Mouse (Mus musculus): Measurements from ENCODE around the gene Tnip2.

Tnip2 gene

GRCm38 (mm10) chr5:34513466-34514217 is at the start of gene Tnip2:
Tnip2 (minus strand) TSS chr5:34513991.
- DNase-seq, result peak; percentile 98

GRCm38 (mm10) chr5:34551821-34552220 is 38.0 kb upstream of the Tnip2 start:
- DNase-seq, result no peak

- no peak for DNase-seq
Observed at GRCm38 (mm10) chr5:34550251-34550650, 36.5 kb upstream of the Tnip2 start.

GRCm38 (mm10) chr5:34549483-34550221 is 35.9 kb upstream of the Tnip2 start:
- peak; percentile 31 for DNase-seq

- no peak for DNase-seq
Observed at GRCm38 (mm10) chr5:34549135-34549482, 35.3 kb upstream of the Tnip2 start.

GRCm38 (mm10) chr5:34547410-34547809 is 33.6 kb upstream of the Tnip2 start:
- peak; percentile 68 for DNase-seq

- no peak for DNase-seq
Observed at GRCm38 (mm10) chr5:34543114-34543513, 29.3 kb upstream of the Tnip2 start.

- DNase-seq, result no peak
Observed at GRCm38 (mm10) chr5:34542166-34542565, 28.4 kb upstream of the Tnip2 start.

- DNase-seq, result no peak
Observed at GRCm38 (mm10) chr5:34539121-34539520, 25.3 kb upstream of the Tnip2 start.

- no peak for DNase-seq
Observed at GRCm38 (mm10) chr5:34538527-34538926, 24.7 kb upstream of the Tnip2 start.

- DNase-seq, result no peak
Observed at GRCm38 (mm10) chr5:34538079-34538478, 24.3 kb upstream of the Tnip2 start.

GRCm38 (mm10) chr5:34535831-34536230 is 22.0 kb upstream of the Tnip2 start:
- DNase-seq, result no peak

- no peak for DNase-seq
Observed at GRCm38 (mm10) chr5:34534776-34535581, 21.2 kb upstream of the Tnip2 start.

- no peak for DNase-seq
Observed at GRCm38 (mm10) chr5:34533820-34534219, 20.0 kb upstream of the Tnip2 start.

GRCm38 (mm10) chr5:34533066-34533465 is 19.3 kb upstream of the Tnip2 start:
- DNase-seq, result no peak

GRCm38 (mm10) chr5:34530687-34531086 is 16.9 kb upstream of the Tnip2 start:
- DNase-seq, result peak; percentile 76

- no peak for DNase-seq
Observed at GRCm38 (mm10) chr5:34530116-34530515, 16.3 kb upstream of the Tnip2 start.

GRCm38 (mm10) chr5:34528724-34529123 is 14.9 kb upstream of the Tnip2 start:
- DNase-seq, result no peak

- no peak for DNase-seq
Observed at GRCm38 (mm10) chr5:34527352-34527751, 13.6 kb upstream of the Tnip2 start.

GRCm38 (mm10) chr5:34526477-34526775 is 12.6 kb upstream of the Tnip2 start:
- no peak for DNase-seq

GRCm38 (mm10) chr5:34525663-34526476 is 12.1 kb upstream of the Tnip2 start, which contains the start of gene Sh3bp2:
Sh3bp2 (plus strand) TSS chr5:34525838.
- peak; percentile 96 for DNase-seq

GRCm38 (mm10) chr5:34524511-34524910 is 10.7 kb upstream of the Tnip2 start:
- DNase-seq, result no peak
